Mouse (Mus musculus) gastrocnemius, postnatal 25 days (tissue): ENCODE results near the gene Cmklr1. TPM values are rescaled to one million over a fixed set of nuclear protein-coding genes. Genes with fewer than 3 reads are reported as not detected.

Experiments
- DNase-seq: peaks from one replicate; pipeline ENCODE4 v3.0.0; 2022
- long read RNA-seq, 2 experiments: library from polyadenylated mRNA; stranded (forward); transcript quantifications; one replicate each; pipeline ENCODE4 v2.0.0; 2021
- total RNA-seq, 2 experiments: library from RNA; stranded (reverse); gene quantifications; 1 replicate in 1 of 2; 2 replicates in 1 of 2; pipeline ENCODE4 v1.2.3; 2021

Gene Cmklr1
- total RNA-seq: 10 to 100 TPM; 14.6 to 15.4 TPM
- long read RNA-seq, experiment 1: 0 reads
- long read RNA-seq, experiment 2, partial matches to known transcripts: 0 of 1 reads
- long read RNA-seq, experiment 2, other reads (novel, unspliced or antisense): 1 of 1 reads

DNA sequence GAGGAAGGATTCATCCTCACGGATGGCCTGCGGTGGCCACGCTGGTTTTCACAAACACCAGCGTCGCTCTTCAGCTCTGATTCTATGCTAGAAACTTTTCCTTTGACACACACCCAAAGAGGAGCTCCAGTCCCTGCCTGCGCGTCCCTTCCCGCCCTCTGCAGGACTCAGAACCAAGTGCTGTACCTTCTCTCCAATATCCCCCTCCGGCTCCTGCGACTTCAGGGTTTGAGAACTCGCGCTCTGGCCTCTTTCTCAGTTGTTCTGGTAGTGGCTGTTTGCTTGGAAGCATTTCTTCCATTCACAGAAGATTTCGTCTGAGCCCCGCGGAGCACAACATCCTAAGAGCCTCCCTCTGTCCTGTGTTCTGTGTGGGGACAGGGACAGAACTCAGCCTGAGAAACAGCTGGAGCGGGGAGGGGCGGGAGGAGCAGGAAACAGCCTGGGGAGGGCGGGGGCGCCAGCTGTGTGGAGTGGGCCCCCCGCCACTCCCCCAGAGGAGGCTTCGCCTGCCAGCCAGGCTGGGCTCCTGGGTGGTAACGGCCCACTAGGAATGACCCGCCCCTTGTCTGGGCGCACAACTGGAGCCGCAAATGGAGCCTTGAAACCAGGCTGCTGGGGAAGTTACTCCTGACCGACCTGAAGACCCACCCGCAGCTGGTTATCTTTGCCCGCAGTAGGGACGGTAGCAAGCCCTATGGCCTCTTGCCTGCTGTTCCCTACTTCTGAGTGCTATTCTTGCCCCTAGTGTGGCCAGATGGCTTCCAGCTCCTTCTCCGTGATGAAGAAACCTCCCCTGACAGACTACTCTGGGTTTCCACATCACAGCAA lies at the start of gene Cmklr1:
Gene Cmklr1 (minus strand): TSS at position 392 of the 831 bp plus-strand sequence.
- peak; percentile 84 for DNase-seq

DNA sequence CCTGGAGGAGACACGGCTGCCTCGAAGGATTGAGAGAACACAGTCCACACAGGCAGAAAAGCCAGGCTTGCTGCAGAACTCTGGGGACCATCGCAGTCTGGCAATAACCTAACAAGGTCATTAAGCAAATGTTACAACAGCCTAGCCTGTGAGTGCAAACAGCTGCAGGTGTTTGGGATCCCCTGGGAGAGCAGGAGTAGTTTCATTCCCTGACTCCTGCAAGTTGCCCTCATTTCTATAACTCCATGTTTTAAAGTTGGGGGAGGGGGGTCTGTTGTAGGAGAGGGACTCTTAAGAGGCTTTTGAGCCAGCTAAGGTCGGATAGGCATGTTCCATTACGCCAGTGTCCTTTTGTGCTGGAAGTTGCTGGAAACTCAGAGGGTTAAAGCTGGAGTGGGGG lies 44.2 kb upstream of the Cmklr1 start:
- DNase-seq: peak; percentile 48

DNA sequence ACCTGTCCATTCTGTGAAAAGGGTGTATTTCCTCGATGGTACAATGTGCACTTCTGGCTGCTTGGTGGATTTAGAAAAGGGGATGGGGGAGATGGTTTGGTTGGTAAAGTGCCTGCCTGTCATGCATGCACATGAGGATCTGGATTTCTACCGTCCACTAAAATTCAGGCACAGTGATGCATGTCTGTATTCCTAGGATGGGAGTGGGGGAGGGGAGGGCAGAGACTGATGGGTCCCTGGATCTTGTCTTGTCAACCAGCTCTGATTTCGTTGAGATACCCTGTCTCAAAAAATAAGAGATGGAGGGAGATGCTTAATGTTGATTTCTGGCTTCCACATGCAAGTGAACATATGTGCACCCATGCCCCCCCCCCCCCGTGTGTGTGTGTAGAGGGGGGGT lies 43.8 kb upstream of the Cmklr1 start:
- DNase-seq: no peak

DNA sequence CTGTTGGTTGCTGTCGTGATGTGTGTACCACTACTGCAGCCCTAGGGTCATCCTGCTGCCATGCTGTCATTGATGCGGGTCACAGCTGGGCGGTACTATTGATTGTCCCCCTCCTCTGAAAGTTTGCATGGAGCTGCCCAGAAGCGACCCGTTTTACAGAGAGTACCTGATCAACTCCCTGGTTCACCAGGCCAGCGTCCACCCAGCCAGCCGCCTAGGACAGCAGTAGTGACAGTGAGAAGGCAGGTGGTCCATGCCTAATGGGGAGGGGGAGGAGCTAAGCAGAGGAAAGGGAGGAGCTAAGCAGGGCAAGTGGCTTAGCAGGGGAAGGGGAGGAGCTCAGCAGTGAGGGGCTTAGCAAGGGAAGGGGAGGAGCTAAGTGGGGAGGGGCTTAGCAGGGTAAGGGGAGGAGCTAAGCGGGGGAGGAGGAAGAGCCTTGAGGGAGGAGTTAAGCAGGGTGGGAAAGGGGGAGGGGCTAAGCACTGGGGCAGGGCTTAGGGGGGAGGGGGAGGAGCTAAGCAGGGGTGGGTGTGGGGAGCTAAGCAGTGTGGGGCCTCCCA lies 43.0 kb upstream of the Cmklr1 start:
- DNase-seq: no peak

DNA sequence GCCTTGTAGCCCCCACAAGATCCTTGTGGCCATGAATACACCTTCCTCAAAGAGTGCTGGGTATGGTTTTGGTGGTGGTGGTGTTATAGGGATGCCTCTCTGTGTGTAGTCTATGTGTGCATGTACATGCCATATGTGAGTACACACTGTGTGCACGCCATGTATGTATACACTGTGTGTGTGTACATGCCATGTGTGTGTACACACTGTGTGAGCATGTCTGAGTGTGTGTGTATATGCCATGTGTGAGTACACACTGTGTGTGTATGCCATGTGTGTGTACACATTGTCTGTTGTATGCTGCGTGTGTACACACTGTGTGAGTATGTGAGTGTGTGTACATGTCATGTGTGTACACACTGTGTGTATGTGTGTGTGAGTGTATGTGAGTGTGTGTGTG lies 40.6 kb upstream of the Cmklr1 start:
- no peak for DNase-seq

DNA sequence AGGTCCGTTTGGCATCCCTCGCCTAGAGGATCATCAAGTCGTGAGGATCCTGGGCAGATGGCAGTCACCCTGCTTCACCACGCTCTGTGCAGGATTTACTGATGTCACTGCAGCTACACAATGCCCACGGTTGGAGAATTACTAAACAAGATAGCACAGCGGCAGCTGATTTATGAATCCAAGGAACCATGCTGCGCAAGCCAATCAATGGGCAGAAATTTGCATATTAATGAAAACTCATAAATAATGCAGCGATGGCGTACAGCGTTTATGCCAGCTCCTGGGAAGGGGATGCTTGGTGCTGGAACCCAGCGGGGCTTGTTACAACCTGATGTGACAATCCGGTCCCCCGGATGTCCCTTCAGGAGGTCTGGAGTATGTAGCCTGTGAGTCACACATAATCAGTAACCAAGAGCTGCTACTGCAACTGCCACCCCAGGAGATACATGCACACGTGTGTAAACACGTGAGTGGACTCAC lies 39.9 kb upstream of the Cmklr1 start:
- DNase-seq: no peak

DNA sequence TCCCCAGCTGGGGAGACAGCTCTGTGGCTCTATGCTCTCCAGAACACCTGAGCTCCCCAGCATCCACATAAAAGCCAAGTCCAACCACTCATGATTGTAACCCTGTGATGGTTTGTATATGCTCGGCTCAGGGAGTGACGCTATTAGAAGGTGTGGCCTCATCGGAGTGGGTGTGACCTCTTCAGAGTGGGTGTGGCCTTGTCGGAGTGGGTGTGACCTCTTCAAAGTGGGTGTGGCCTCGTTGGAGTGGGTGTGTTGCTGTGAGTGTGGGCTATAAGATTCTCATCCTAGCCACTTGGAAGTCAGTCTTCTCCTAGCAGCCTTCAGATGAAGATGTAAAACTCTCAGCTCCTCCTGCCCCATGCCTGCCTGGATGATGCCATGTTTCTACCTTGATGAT lies 37.3 kb upstream of the Cmklr1 start:
- no peak for DNase-seq

DNA sequence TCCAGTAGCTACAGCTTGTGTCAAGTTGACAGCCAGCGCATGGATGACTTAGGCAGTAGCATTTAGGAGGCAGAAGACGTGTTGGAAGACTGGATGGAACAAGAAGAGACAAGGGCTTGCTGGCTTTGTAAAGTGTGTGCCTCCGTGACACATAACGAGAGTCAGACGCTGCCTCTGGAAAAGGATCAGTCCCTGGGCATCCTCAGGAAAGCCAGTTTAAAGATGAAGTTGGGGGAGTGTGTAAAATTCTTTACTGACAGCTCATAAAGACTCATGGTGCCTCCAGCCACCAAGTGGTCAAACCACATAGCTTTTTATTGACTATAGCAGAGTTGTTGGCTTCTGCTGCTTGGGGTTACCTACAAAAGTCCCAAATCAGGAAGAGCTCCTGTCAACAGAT lies 35.2 kb upstream of the Cmklr1 start:
- no peak for DNase-seq

DNA sequence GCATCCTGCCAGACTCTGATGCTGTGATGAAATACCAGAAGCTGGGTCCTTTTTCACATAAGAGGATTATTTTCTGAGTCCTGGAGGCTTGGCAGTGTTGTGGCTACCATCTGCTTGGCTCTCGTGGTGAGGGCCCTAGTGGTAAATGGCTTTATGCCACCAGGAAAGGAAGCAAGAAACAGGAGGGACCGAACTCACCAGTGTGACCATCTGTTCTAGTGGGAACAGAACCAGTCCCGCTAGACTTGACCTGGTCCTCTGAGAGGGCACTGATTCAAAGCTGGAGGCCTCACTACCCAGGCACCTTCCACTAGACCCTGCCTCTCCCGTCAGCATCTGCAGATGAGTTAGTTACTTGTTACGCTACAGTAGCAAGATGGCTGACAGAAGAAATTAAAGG lies 33.0 kb upstream of the Cmklr1 start:
- no peak for DNase-seq

DNA sequence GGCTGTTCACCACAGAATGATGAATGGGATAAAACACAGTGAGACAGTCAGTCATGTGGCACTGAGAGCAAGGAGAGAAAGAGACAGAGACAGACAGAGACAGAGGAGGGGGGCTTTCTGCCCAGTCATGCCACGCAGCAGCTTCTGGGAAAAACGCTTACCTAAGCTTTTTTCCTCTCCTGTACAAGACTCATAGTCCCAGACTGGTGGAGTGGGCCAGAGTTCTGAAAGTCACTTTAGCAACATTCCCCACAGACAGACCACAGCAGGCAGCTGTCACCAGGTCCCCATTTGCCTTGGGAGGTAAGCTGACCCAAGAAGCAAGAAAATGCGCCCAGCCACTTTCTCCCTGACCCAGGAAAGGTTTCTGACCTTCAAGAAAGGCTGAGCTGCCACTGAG lies 32.2 kb upstream of the Cmklr1 start:
- no peak for DNase-seq

DNA sequence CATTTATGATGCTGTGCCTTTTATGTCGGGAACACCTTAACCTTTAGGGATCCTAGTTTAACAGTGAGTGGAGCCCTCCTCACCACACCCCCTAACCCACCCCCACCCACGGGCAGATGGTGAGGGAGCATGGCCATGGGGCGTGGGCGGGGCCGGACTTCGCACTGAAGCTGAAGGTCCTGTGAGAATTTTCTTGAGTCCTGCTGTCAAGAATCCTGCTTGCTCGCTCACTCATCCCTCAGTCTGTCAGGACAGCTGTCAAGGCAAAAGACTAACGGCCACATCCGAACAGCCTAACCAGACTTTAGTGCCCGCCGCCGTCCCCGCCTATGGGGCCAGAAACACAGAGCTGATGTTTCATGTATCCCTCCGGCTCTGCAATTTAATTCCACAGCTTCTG lies 31.0 kb upstream of the Cmklr1 start:
- no peak for DNase-seq

DNA sequence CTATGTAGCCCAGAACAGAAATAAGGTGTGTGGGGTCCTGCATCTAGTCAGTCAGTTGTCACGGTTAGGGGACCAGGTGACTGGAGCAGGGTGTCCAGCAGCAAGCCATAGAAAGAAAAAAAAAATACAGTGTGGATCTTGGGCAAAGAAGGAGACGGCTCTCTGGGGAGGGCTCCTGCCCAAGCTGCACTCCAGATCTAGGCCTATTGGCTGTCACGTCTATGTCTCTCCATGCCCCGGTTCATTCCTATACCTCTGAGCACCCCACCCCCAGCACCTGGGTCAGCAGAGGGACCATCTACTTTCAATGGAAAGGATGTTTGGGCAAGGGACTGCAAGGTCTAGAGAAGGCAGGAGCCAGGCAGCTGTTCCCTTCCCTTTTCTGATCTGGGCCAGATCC lies 29.3 kb upstream of the Cmklr1 start:
- DNase-seq: no peak

DNA sequence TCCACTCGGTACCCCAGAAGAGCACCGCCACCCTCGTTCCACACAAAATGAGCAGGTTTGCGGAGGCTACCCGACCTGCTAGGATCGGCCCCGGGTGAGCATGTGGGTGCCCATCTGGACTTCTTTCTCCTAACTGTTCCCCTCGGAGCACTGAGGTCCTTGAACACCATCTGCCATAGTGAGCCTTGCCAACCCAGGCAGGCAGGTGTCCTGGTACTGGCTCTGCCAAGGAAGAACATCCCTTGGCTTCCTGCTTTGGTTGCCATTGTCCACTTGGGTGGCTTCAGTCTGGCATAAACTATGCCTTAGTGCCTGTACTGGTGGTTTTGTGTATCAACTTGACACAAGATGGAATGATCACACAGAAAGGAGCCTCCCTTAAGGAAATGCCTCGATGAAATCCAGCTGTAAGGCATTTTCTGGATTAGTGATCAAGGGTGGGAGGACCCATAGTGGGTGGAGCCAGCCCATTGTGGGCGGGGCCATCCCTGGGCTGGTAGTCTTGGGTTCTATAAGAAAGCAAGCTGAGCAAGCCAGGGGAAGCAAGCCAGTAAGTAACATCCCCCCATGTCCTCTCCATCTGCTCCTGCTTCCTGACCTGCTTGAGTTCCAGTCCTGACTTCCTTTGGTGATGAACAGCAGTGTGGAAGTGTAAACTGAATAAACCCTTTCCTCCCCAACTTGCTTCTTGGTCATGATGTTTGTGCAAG lies 28.7 kb upstream of the Cmklr1 start:
- DNase-seq: no peak

DNA sequence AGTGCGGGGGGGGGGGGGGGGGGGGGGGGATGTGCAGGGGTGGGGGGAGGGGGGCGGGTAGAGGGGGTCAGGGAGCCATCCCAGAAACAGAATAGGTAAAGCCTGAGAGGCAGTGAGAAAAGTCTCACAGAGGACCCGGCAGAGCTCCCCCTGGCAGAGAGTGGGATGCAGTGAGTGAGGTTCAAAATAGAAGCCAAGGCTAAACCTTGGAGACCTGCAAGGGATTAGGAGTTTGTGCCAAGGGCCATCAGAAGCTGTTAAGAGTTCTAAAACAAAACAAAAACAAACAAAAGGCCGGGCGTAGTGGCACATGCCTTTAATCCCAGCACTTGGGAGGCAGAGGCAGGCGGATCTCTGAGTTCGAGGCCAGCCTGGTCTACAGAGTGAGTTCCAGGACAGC lies 27.3 kb upstream of the Cmklr1 start:
- DNase-seq: no peak

DNA sequence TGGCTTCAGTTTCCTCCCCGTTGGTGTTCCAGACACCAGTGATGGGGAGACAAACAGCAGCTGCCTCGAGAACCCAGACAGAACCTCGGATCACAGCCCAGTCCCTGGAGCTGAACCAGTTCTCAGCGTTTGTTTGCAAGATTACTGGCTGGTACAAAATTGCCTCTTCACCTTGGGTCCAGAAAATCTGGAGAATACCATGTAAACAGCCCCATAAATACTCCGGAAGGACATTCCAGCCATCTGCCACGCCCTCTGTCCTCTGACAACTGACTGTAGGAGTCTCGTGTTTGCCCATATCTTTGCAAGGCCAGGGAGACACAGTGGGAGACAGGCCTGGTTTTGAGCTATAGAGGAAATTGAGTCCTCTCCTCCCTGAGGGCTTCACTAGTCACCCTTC lies 24.6 kb upstream of the Cmklr1 start:
- DNase-seq: no peak

DNA sequence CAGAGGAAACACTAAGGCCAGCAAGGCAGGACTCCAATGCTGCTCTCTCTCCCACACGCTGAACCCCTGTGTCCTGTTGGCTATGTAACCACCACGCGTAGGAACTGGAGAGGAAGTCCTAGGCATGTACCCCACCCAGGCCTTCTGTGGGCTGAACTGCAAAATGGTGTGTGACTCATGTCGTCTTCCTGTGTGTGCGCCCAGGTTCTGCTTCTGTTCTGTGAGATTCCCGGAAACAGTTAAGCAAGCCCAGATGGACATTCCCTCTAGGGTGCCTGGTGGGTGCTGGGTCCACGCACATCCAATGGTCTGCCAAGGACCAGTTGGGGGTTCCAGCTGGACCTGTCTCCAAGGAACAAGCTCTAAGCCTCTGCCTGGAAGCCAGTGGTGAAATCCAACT lies 22.2 kb upstream of the Cmklr1 start:
- peak; percentile 79 for DNase-seq

DNA sequence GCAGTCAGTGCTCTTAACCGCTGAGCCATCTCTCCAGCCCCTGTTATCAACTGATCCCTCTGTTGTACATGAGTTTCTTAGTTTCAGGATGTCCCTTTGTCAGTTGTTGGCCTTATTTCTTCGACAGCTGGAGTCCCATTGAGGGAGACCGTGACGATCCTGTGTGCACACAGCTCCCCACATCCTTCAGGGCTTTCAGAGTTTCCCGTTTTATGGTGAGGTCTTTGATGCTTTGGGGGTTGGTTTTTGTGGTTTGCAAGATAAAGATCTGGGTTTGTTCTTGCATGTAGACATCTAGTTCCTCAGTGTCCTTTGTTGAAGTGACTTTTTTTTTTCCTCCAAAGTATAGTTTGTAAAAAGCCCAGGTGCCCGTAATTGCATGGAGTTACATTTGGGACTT lies 20.4 kb upstream of the Cmklr1 start:
- no peak for DNase-seq

DNA sequence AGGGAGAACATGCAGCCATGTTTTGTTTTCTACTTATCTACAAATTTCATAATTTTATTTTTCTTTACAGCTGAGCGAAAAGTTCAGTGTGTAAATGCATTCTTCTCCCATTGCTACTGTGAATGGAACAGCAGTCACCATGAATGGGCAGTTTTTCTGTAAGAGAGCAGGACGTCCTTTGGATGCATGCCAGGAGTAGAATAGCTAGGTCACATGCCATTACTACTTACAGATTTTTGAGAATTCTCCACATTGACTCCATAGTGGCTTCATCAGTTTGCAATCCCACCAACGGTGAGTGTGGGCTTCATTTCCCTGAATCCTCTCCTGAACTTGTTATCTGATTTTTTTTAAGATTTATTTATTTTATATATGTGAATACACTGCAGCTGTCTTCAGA lies 19.9 kb upstream of the Cmklr1 start:
- no peak for DNase-seq

DNA sequence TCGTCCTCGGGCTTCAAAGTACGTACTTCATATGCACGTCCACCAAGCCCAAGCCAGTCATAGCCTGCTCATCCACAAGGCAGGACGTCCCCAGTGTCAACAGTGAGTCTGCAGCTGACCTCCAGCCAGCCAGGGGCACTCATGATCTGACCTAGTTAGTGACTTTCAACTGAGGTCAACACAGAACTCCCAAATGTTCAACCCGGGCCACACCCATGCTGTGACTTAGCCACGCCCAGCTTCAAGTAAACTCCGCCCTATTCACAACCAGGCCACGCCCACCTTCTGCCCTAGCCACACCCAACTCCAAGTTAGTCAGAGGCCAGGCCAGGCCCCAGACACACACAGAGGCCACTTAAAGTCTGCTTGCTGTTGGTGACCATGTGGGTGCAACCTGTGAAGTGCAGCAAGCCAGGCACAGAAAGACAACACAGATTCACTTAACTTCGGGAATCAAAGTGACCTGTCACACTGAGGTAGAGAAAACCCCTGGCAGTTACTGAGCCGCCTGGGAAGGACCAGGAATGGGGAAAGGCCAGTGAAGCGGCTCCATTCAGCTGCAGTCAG lies 14.5 kb upstream of the Cmklr1 start:
- DNase-seq: no peak

DNA sequence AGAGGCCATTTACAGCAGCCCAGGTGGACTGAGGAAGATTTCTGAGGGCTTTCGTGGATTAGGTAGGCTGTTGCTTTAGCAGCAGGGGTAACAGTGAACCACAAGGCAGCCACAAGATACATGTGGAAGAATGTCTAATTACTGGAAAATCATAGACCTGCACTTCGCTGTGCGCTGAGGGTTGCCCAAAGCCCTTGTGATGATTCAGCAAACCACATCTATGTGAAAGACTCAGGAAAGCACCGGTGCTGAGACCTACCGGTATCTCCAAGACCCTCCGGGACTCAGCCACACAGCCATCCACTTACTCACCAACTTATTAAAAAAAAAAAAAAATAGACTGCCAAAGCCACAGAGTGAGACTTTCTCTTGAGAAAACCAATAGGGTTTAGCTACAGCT lies 13.9 kb upstream of the Cmklr1 start:
- no peak for DNase-seq

DNA sequence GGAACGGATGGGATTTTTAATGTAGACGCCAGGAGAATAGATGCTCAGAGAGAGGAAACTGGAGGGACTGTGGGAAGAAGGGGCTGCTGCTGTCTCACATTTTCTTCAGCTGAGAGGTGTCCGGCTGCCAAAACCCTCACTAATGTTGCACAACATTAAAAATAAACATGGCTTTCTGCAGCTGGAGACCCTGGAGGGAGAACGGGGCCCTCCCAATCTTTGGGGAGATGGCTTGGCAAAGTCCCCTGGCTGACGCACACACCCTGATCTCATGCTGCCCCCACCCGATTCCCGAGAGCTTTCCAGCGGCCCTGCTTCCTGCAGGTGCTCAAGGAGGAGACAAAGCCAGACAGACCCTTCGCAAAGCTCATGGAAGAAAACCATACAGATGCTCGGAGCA lies 10.6 kb upstream of the Cmklr1 start:
- peak; percentile 86 for DNase-seq

DNA sequence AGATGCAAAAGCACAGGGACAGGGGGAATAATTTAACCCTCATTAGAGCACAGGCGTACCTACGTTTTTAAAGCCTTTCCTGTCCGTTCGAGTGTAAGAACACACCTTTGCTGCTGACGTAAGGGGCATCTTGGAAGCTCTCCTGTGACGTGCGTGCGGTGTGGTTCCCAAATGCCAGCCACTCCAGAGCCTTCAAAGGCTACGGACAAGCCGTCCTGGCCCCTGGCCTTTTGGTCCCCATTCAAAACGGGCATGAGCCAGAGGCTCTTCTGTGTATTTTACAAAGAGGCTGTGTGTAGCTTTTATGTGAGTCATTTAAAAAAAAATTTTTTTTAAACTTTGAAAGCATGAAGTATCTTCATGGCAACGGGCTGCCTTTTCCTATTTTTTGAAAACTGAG lies 4.6 kb upstream of the Cmklr1 start:
- no peak for DNase-seq

DNA sequence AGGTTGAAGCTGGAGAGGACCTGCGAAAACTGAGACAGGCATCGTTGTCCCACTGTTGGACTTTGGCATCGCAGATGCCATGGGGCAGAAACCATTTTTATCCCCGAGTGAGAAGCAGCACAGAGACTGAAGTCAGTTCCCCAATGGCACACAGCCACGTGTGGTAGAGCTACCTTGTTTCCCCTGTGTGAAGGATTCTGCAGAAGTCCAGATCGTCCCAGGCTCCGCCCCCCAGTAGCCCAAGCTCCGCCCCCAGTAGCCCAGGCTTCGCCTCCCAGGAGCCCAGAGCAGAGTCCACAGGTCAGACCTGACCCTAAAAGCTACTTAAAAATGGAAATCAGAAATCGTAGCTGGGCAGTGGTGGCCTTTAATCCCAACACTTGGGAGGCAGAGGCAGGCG lies 4.0 kb upstream of the Cmklr1 start:
- DNase-seq: no peak
